Mouse (Mus musculus): ENCODE results near the gene Bmper. TPM values are rescaled to one million over a fixed set of nuclear protein-coding genes. Genes with fewer than 3 reads are reported as not detected.

The Bmper gene
- polyA plus RNA-seq, 1 experiment, result not detected

DNA sequence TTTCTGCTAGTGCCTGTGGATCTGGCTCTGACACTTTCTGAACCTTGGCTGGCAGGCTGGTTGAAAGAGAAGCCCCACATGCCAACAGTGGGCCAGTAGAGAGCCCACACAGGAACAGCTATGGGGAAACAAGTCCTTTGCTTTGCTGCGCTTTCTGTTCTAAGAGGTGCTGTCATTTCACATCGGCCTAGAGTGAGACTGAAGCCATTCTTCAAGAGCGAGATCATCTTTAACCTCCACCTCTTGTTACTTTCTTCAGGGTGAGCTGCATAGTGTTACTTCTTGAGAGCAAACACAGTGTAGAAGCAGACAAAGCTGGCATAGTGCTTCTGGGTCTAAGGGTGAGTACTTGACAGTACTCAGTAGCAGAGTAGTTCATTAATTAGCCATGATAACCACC lies 163.3 kb downstream of the Bmper start:
- Histone ChIP-seq H3K27me3 (ENCODE audit: control insufficient read depth) (no peaks in the 10 kb centered on the region), H3K9me3 (ENCODE audit: control insufficient read depth, low read length) (no peaks in the 10 kb centered on the region), H3K4me1 (ENCODE audit: control insufficient read depth) (no peaks in the 10 kb centered on the region), H3K4me3 (replicated peaks) (no peak overlapping the region), H3K36me3 (ENCODE audit: control insufficient read depth) (no peaks in the 10 kb centered on the region)
- TF ChIP-seq GATA1 (IDR thresholded peaks at IDR 0.05; ENCODE audit: low read length), result no peak
- TF ChIP-seq TAL1 (IDR thresholded peaks at IDR 0.05; ENCODE audit: low read length), result no peak

DNA sequence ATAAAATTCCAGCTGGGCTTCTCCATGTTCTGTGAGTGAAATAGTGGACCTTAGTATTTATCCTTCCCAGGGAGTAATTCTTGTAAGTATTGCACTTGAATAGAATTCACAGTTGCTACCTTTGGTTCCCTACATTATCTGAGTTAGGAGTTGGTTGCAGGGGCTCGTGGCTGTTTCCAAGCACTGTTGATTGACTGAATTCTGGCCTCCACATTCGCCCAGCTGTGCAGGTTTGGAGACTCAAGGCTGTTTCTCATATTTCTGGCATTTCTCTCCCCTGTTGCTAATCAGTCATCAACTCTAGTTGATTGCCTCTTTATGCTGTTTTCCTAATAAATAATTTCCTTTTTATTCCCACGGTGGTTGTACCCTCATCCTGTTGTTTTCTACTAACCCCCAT lies 167.2 kb downstream of the Bmper start:
- no peaks in the 10 kb centered on the region for H3K36me3 ChIP-seq (ENCODE audit: control insufficient read depth)
- no peaks in the 10 kb centered on the region for H3K27me3 ChIP-seq (ENCODE audit: control insufficient read depth)
- TF ChIP-seq TAL1 (IDR thresholded peaks at IDR 0.05; ENCODE audit: low read length) (no peak), GATA1 (IDR thresholded peaks at IDR 0.05; ENCODE audit: low read length) (no peak)
- no peaks in the 10 kb centered on the region for H3K4me1 ChIP-seq (ENCODE audit: control insufficient read depth)
- no peaks in the 10 kb centered on the region for H3K9me3 ChIP-seq (ENCODE audit: control insufficient read depth, low read length)
- no peak overlapping the region for H3K4me3 ChIP-seq (replicated peaks)

DNA sequence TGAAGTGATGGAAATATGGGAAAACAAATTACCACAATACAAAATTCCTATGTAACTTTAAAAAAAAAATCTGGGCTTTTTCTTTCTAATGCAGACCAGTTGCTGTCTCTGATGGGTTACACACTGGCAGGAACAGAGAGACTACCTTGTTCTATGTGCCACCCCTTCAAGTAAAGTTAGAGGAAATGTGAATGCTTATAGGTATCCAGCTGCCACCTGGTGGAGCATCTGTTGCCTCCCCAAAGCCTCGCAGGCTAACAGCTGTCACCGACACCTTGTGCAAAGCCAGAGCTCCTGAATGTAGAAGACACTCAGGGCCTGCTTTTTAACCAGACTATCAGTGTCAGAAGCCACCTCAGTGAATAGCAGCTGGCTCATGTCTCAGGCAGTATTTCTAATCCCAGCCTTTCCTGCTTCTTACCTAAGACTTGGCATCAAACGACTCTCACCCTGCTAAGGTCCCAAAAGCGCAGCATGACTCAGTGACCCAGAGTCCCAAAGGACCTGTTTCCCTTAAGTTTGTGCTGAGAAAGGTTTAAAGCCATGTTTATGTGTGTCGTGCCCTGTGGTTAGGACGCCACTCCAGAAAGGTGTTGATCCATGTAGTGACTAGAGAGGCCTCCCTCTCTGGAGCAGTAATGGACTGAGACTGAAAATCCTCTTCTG lies 171.9 kb downstream of the Bmper start:
- Histone ChIP-seq H3K27me3 (ENCODE audit: control insufficient read depth) (no peaks in the 10 kb centered on the region), H3K36me3 (ENCODE audit: control insufficient read depth) (no peaks in the 10 kb centered on the region), H3K4me3 (replicated peaks) (no peak overlapping the region), H3K4me1 (ENCODE audit: control insufficient read depth) (no peaks in the 10 kb centered on the region), H3K9me3 (ENCODE audit: control insufficient read depth, low read length) (no peaks in the 10 kb centered on the region)
- no peak for TF ChIP-seq TAL1 (IDR thresholded peaks at IDR 0.05; ENCODE audit: low read length)
- TF ChIP-seq GATA1 (IDR thresholded peaks at IDR 0.05; ENCODE audit: low read length), result no peak

DNA sequence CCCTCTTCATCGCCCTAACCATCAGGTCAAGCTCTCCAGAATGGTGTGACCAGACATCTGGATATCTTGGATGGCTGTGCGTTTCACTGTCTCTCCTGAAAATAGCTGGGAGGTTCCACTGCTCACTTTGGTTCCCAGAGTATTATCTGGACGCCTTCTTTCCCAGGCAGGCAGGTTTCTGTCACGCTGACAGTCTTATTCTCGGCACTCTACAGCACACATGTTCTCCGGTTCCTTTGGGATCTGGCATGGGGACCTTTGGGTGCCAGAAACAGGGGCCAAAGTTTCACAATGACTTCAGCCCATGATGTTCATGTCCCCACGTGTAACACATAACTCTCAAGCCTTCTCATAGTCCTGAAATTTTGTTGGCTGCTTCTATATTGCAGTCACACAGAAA lies 173.3 kb downstream of the Bmper start:
- no peak overlapping the region for H3K4me3 ChIP-seq (replicated peaks)
- H3K4me1 ChIP-seq (ENCODE audit: control insufficient read depth), result no peaks in the 10 kb centered on the region
- TF ChIP-seq GATA1 (IDR thresholded peaks at IDR 0.05; ENCODE audit: low read length), result no peak
- TF ChIP-seq TAL1 (IDR thresholded peaks at IDR 0.05; ENCODE audit: low read length), result no peak
- no peaks in the 10 kb centered on the region for H3K27me3 ChIP-seq (ENCODE audit: control insufficient read depth)
- no peaks in the 10 kb centered on the region for H3K9me3 ChIP-seq (ENCODE audit: control insufficient read depth, low read length)
- no peaks in the 10 kb centered on the region for H3K36me3 ChIP-seq (ENCODE audit: control insufficient read depth)

DNA sequence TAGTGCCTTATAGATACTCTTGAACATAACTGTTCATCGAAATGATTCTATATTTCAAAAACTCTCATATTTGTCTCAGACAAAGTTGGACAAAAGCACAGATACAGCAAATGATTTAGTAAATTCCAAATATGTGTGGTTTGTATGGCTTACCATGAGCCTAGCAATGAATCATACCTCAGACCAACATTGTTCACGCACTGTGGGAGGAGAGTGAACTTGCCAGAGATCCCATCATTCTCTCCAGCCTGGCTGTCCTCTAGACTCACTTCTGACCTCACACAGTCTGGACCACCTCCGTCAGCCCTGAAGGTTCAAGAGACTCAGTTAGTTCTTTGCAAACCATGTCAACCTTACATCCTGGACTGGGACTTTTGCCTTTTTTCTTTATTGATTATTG lies 175.0 kb downstream of the Bmper start:
- TF ChIP-seq TAL1 (IDR thresholded peaks at IDR 0.05; ENCODE audit: low read length) (no peak), GATA1 (IDR thresholded peaks at IDR 0.05; ENCODE audit: low read length) (no peak)
- no peaks in the 10 kb centered on the region for H3K27me3 ChIP-seq (ENCODE audit: control insufficient read depth)
- no peak overlapping the region for H3K4me3 ChIP-seq (replicated peaks)
- no peaks in the 10 kb centered on the region for H3K4me1 ChIP-seq (ENCODE audit: control insufficient read depth)
- H3K9me3 ChIP-seq (ENCODE audit: control insufficient read depth, low read length), result no peaks in the 10 kb centered on the region
- H3K36me3 ChIP-seq (ENCODE audit: control insufficient read depth), result no peaks in the 10 kb centered on the region

DNA sequence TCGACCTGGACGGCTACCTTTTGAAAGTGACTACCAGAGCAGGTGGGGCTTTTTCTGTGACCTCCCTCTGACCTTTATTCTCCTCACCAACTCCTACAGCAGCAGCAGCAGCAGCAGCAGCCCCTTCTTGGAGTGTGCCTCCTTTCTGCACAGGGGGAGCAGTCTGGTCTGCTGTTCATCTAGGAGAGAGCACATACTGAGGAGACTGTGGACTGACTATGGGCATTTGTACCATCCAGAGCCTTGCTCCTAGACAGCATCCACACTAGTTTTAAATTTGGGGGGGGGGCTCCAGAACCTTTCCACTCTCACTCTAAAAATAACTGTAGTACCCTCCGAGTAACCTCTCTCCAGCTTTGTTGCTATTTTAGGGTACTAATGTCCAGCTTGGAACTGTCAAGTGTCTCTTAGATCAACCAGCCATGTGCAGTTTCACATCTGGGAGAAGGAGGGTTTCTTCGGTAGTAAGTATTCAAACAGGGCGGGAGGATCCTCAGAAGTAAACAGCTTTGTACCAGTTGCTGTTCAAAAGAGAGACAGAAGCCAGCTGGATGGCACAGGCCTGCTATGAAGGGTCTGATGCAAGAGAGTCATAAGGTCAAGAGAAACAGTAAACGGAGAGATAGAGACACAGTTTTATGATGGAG lies 176.9 kb downstream of the Bmper start:
- Histone ChIP-seq H3K27me3 (ENCODE audit: control insufficient read depth) (no peaks in the 10 kb centered on the region), H3K4me1 (ENCODE audit: control insufficient read depth) (no peaks in the 10 kb centered on the region), H3K4me3 (replicated peaks) (no peak overlapping the region), H3K36me3 (ENCODE audit: control insufficient read depth) (no peaks in the 10 kb centered on the region), H3K9me3 (ENCODE audit: control insufficient read depth, low read length) (no peaks in the 10 kb centered on the region)
- TF ChIP-seq GATA1 (IDR thresholded peaks at IDR 0.05; ENCODE audit: low read length) (no peak), TAL1 (IDR thresholded peaks at IDR 0.05; ENCODE audit: low read length) (no peak)

DNA sequence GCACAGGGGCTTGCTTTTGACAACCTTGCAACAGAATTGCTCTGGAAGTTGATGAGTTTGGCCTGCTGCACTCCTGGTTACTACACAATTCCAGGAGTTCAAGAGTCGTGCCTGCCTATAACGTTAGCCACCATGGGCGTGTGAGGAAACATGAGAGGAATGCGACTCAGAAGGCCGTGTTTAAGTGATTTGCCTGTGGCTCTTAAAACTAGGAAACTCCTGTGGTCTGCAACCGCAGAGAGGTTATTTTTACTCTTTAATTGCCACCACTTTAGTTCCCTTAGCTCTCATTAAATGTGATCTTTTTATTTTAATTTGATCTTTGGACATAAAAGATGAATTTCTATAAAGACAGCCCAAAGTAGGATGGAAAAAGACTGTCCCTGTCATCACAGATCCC lies 184.5 kb downstream of the Bmper start:
- Histone ChIP-seq H3K27me3 (ENCODE audit: control insufficient read depth) (no peaks in the 10 kb centered on the region), H3K4me3 (replicated peaks) (no peak overlapping the region), H3K9me3 (ENCODE audit: control insufficient read depth, low read length) (no peaks in the 10 kb centered on the region), H3K36me3 (ENCODE audit: control insufficient read depth) (no peaks in the 10 kb centered on the region), H3K4me1 (ENCODE audit: control insufficient read depth) (no peaks in the 10 kb centered on the region)
- TF ChIP-seq GATA1 (IDR thresholded peaks at IDR 0.05; ENCODE audit: low read length), result no peak
- no peak for TF ChIP-seq TAL1 (IDR thresholded peaks at IDR 0.05; ENCODE audit: low read length)

DNA sequence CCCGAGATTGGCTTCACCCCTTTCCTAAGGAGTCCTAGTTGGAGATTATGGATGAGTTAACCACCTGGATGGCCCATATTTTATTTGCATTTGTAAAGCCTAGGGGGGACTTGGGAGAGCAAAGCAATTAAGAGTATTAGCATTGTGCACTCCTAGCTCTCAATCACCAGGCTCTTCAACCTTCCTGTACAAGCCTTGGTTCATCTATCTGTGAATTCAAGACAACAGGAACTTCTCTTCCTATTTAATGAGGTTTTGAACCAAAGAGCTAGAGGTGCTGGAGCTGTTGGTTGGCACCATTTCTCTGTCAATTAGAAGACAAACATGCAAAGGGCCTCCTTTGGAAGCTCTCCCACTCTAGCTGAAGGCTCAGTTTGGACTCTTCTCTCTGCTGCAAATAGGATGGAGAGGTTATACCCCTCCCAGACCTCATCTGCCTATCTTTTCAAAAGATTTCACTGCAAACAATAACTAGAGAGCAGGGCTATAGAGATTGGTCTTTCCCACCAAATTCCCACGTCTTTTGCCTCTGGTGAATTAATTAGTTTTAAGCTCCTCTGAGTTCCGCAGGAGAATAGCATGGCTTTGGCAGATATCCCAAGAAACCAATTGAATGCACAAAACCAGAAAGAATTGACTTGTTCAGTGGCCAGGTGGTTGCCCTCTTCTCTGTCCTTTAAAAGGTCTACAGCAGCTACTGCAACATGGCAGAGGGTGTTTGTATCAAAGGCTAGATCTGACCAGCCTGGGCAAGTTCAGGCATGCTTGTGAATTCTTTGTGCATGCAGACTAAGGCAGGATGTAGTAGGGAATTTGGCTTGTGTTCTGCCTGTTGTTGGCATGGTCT lies 185.3 kb downstream of the Bmper start:
- no peaks in the 10 kb centered on the region for H3K9me3 ChIP-seq (ENCODE audit: control insufficient read depth, low read length)
- TF ChIP-seq GATA1 (IDR thresholded peaks at IDR 0.05; ENCODE audit: low read length) (no peak), TAL1 (IDR thresholded peaks at IDR 0.05; ENCODE audit: low read length) (no peak)
- no peaks in the 10 kb centered on the region for H3K27me3 ChIP-seq (ENCODE audit: control insufficient read depth)
- H3K4me3 ChIP-seq (replicated peaks), result no peak overlapping the region
- no peaks in the 10 kb centered on the region for H3K4me1 ChIP-seq (ENCODE audit: control insufficient read depth)
- H3K36me3 ChIP-seq (ENCODE audit: control insufficient read depth), result no peaks in the 10 kb centered on the region

DNA sequence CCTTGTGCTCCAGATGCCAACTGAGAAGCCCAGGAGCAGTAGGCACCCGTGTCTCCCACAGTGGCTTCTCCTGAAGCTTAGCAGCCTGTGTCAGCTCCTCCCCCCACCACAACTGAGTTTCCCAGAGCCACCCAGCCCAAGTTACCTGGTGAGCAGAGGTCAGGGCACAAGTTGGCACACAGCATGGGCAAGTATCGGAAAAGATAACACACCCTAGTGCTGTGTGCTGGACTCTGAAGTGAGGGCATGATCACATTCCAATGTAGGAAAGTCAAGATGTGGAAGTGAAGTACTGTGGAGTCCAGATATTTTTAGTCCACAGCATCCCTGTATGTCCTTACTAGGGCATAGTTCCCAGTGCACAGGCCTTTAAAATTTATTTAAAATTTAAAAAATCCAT lies 187.7 kb downstream of the Bmper start:
- H3K27me3 ChIP-seq (ENCODE audit: control insufficient read depth), result no peaks in the 10 kb centered on the region
- H3K36me3 ChIP-seq (ENCODE audit: control insufficient read depth), result no peaks in the 10 kb centered on the region
- no peak overlapping the region for H3K4me3 ChIP-seq (replicated peaks)
- no peak for TF ChIP-seq GATA1 (IDR thresholded peaks at IDR 0.05; ENCODE audit: low read length)
- no peak for TF ChIP-seq TAL1 (IDR thresholded peaks at IDR 0.05; ENCODE audit: low read length)
- no peaks in the 10 kb centered on the region for H3K9me3 ChIP-seq (ENCODE audit: control insufficient read depth, low read length)
- H3K4me1 ChIP-seq (ENCODE audit: control insufficient read depth), result no peaks in the 10 kb centered on the region

Data from erythroblast, embryonic 14.5 days (primary cell).